Comparison of ENCODE assay signal across 10 mouse cellular contexts in genomic region chr9:69272884-69273283, GRCm38 (mm10).
A peak's percentile ranks its signal among the peaks of the same experiment; 100 is the strongest.
DNase-seq lines count a peak whose midpoint lies in the region; ATAC-seq and TF ChIP-seq lines count a peak whose summit lies in the region.
"Had no signal": no experiment of that assay in that cellular context is flagged by ENCODE, and none has a peak within 500 bp of the region (broad histone marks: within the 10 kb centered on the region; RNA-seq: fewer than 3 reads in every experiment).

No protein-coding gene starts in this region.

- TF ChIP-seq CTCF in hindbrain, postnatal 0 days (IDR thresholded peaks at IDR 0.05; ENCODE audit: low read depth): no peak

- no peaks in the 10 kb centered on the region; the same call in 1 of the 2 replicates for H3K4me1 ChIP-seq in hindbrain, postnatal 0 days (ENCODE audit: insufficient read depth, low read length)
- H3K4me1 ChIP-seq in hindbrain, embryonic 12.5 days: peaks cover 5% of the 10 kb centered on the region; the same call in 1 of the 2 replicates
- peaks cover 16% of the 10 kb centered on the region for H3K4me1 ChIP-seq in neural tube, embryonic 13.5 days (replicated peaks)
- H3K4me1 ChIP-seq in midbrain, embryonic 15.5 days: peaks cover 17% of the 10 kb centered on the region

- no peak overlapping the region for H3K4me3 ChIP-seq in hindbrain, postnatal 0 days (ENCODE audit: low read length)
- H3K4me3 ChIP-seq in hindbrain, embryonic 12.5 days: no peak overlapping the region
- no peak overlapping the region for H3K4me3 ChIP-seq in neural tube, embryonic 13.5 days
- H3K4me3 ChIP-seq in midbrain, embryonic 15.5 days: no peak overlapping the region

- H3K9me3 ChIP-seq in hindbrain, postnatal 0 days (ENCODE audit: low read length): no peaks in the 10 kb centered on the region
- H3K9me3 ChIP-seq in hindbrain, embryonic 12.5 days (replicated peaks): no peaks in the 10 kb centered on the region
- no peaks in the 10 kb centered on the region for H3K9me3 ChIP-seq in neural tube, embryonic 13.5 days
- H3K9me3 ChIP-seq in midbrain, embryonic 15.5 days: no peaks in the 10 kb centered on the region

- ATAC-seq in hindbrain, postnatal 0 days: peak; percentile 38; the same call in 1 of the 2 replicates
- ATAC-seq in hindbrain, embryonic 12.5 days (ENCODE audit: low FRiP score): no peak
- peak; percentile 56; the same call in 1 of the 2 replicates for ATAC-seq in neural tube, embryonic 13.5 days (ENCODE audit: low read depth)
- ATAC-seq in midbrain, embryonic 15.5 days (replicated peaks): peak; percentile 56; the same call in 1 of the 2 replicates
- ATAC-seq: liver, postnatal 0 days had no signal

- no peaks in the 10 kb centered on the region for H3K36me3 ChIP-seq in hindbrain, postnatal 0 days (ENCODE audit: insufficient read depth, low read length)
- no peaks in the 10 kb centered on the region for H3K36me3 ChIP-seq in hindbrain, embryonic 12.5 days
- H3K36me3 ChIP-seq in neural tube, embryonic 13.5 days: no peaks in the 10 kb centered on the region
- H3K36me3 ChIP-seq in midbrain, embryonic 15.5 days (replicated peaks): no peaks in the 10 kb centered on the region

- H3K9ac ChIP-seq in hindbrain, postnatal 0 days (replicated peaks; ENCODE audit: low read length): no peak overlapping the region
- H3K9ac ChIP-seq in hindbrain, embryonic 12.5 days: no peak overlapping the region
- no peak overlapping the region for H3K9ac ChIP-seq in neural tube, embryonic 13.5 days
- no peak overlapping the region for H3K9ac ChIP-seq in midbrain, embryonic 15.5 days
- H3K9ac ChIP-seq: liver, postnatal 0 days had no signal

- no peak overlapping the region for H3K27ac ChIP-seq in hindbrain, postnatal 0 days
- no peak overlapping the region for H3K27ac ChIP-seq in hindbrain, embryonic 12.5 days
- H3K27ac ChIP-seq in neural tube, embryonic 13.5 days (replicated peaks): no peak overlapping the region
- no peak overlapping the region for H3K27ac ChIP-seq in midbrain, embryonic 15.5 days

- no peaks in the 10 kb centered on the region for H3K27me3 ChIP-seq in hindbrain, postnatal 0 days (ENCODE audit: insufficient read depth, low read length)
- H3K27me3 ChIP-seq in hindbrain, embryonic 12.5 days: peaks cover 5% of the 10 kb centered on the region
- H3K27me3 ChIP-seq in neural tube, embryonic 13.5 days: no peaks in the 10 kb centered on the region
- no peaks in the 10 kb centered on the region for H3K27me3 ChIP-seq in midbrain, embryonic 15.5 days (replicated peaks)

- 28% methylated on average over 9 of the region's 9 CpGs for WGBS in hindbrain, postnatal 0 days
- WGBS in hindbrain, embryonic 12.5 days: 51% methylated on average over 9 of the region's 9 CpGs
- WGBS in neural tube, embryonic 13.5 days: 30% methylated on average over 9 of the region's 9 CpGs
- WGBS in midbrain, embryonic 15.5 days: 42% methylated on average over 9 of the region's 9 CpGs

- peak; percentile 39 to 41 for DNase-seq in cerebellum, postnatal 14 days
- no peak for DNase-seq in cerebellum, adult 9-10 months
- peak; percentile 52 for DNase-seq in hindbrain, postnatal 0 days (ENCODE audit: low spot score)
- no peak for DNase-seq in neural tube, embryonic 10.5 days (ENCODE audit: extremely low spot score, low spot score)
- no peak for DNase-seq in testis, postnatal 14 days (ENCODE audit: low spot score)
- DNase-seq: liver, postnatal 0 days; thymus, postnatal 14 days had no signal

- H3K4me2 ChIP-seq in hindbrain, postnatal 0 days (ENCODE audit: low read depth, low read length): no peak overlapping the region
- H3K4me2 ChIP-seq in hindbrain, embryonic 12.5 days (replicated peaks): no peak overlapping the region
- no peak overlapping the region for H3K4me2 ChIP-seq in neural tube, embryonic 13.5 days
- H3K4me2 ChIP-seq in midbrain, embryonic 15.5 days: no peak overlapping the region

Comparison
In these comparisons a context has a peak if more than half of its experiments do, and no peak if none do; other contexts are left out.
1. DNase-seq: peak in cerebellum, postnatal 14 days (2 of 2) and hindbrain, postnatal 0 days (single experiment); none in cerebellum, adult 9-10 months (single experiment), neural tube, embryonic 10.5 days (single experiment) and testis, postnatal 14 days (single experiment).